Mouse (Mus musculus) CD4-positive, CD25-positive, alpha-beta regulatory T cell, adult 9 weeks (primary cell): ENCODE results near the gene Zfp697. TPM values are rescaled to one million over a fixed set of nuclear protein-coding genes. Genes with fewer than 3 reads are reported as not detected.

Experiments used
- polyA plus RNA-seq: library from polyadenylated mRNA; unstranded; fragments of 100-300 nt; shearing (Covaris generic); gene quantifications from one replicate; pipeline ENCODE4 v1.2.1, GENCODE M21; 2017

Zfp697 gene
- polyA plus RNA-seq, result not detected

GRCm38 (mm10) chr3:98382246-98382939 is at the start of gene Zfp697:
Zfp697 (plus strand) TSS chr3:98382461.

GRCm38 (mm10) chr3:98339706-98340109 is 42.6 kb upstream of the Zfp697 start, which contains the start of gene Phgdh:
Phgdh (minus strand) TSS chr3:98339990.

GRCm38 (mm10) chr3:98457026-98457425 is 74.8 kb downstream of the Zfp697 start, which contains the start of gene Gm4450:
Gm4450 (minus strand) TSS chr3:98457126.

GRCm38 (mm10) chr3:98510414-98510813 is 128.2 kb downstream of the Zfp697 start, which contains the start of gene Hsd3b4:
Hsd3b4 (minus strand) TSS chr3:98510514.

GRCm38 (mm10) chr3:98588707-98589106 is 206.4 kb downstream of the Zfp697 start, which contains the start of gene Gm10681:
Gm10681 (minus strand) TSS chr3:98588807.

GRCm38 (mm10) chr3:98630152-98630551 is 247.9 kb downstream of the Zfp697 start, which contains the start of gene Hsd3b5:
Hsd3b5 (minus strand) TSS chr3:98630252.

GRCm38 (mm10) chr3:98724376-98724775 is 342.1 kb downstream of the Zfp697 start, which contains the start of gene Hsd3b2:
Hsd3b2 (minus strand) TSS chr3:98724543.

Other genes with a start within 250 kb of the Zfp697 start
- gene Adam30, start 221.8 kb upstream of the Zfp697 start, polyA plus RNA-seq, result 0.07 TPM
- not detected for gene Reg4, start 160.3 kb upstream of the Zfp697 start, polyA plus RNA-seq
- not detected for gene Hmgcs2, start 102.0 kb upstream of the Zfp697 start, polyA plus RNA-seq
- 169 TPM for gene Phgdh, start 42.5 kb upstream of the Zfp697 start, polyA plus RNA-seq
- not detected for gene Gm4450, start 74.7 kb downstream of the Zfp697 start, polyA plus RNA-seq
- gene Hsd3b4, start 128.1 kb downstream of the Zfp697 start, polyA plus RNA-seq, result not detected
- gene Gm10681, start 206.3 kb downstream of the Zfp697 start, polyA plus RNA-seq, result not detected
- gene Hsd3b5, start 247.8 kb downstream of the Zfp697 start, polyA plus RNA-seq, result not detected